Mouse (Mus musculus) midbrain, embryonic 16.5 days (tissue): Measurements from ENCODE around the gene Il6st. TPM values are rescaled to one million over a fixed set of nuclear protein-coding genes. Genes with fewer than 3 reads are reported as not detected.

Source experiments
- ATAC-seq: fragments of 200-750 bp; cut with Nextera tagmentation; 2 replicates; pipeline ENCODE4 v1.8.0; 2017; ENCODE audit warnings: moderate TSS enrichment
- H3K27ac ChIP-seq: fragments of 300-500 bp; sonication (generic); 2 replicates; pipeline ENCODE4 v1.5.1; 2014; ENCODE audit warnings: mild to moderate bottlenecking, low read length, mixed read lengths
- H3K27me3 ChIP-seq: fragments of 300-500 bp; sonication (generic); 2 replicates; pipeline ENCODE4 v1.6.1; 2014; ENCODE audit warnings: low read depth, low read length, mixed read lengths; ENCODE audit not compliant: control insufficient read depth, insufficient read depth
- H3K36me3 ChIP-seq: fragments of 300-500 bp; sonication (generic); 2 replicates; pipeline ENCODE4 v1.6.1; 2014; ENCODE audit warnings: mild to moderate bottlenecking, low read length, moderate library complexity, mixed read lengths; ENCODE audit not compliant: control insufficient read depth, insufficient read depth
- H3K4me1 ChIP-seq: fragments of 300-500 bp; sonication (generic); 2 replicates; pipeline ENCODE4 v1.6.1; 2014; ENCODE audit warnings: mild to moderate bottlenecking, low read length, mixed read lengths; ENCODE audit not compliant: control insufficient read depth, insufficient read depth
- H3K4me2 ChIP-seq: fragments of 300-500 bp; sonication (generic); 2 replicates; pipeline ENCODE4 v1.6.1; 2014; ENCODE audit warnings: mild to moderate bottlenecking, low read length, mixed read lengths
- H3K4me3 ChIP-seq: fragments of 300-500 bp; sonication (generic); 2 replicates; pipeline ENCODE4 v1.5.1; 2014; ENCODE audit warnings: low read depth, mild to moderate bottlenecking, low read length, moderate library complexity, mixed read lengths
- H3K9ac ChIP-seq: fragments of 300-500 bp; sonication (generic); 2 replicates; pipeline ENCODE4 v1.6.1; 2014; ENCODE audit warnings: low read depth, low read length, mixed read lengths
- H3K9me3 ChIP-seq: fragments of 300-500 bp; sonication (generic); replicated peaks from 2 replicates; pipeline ENCODE4 v1.6.1; 2014; ENCODE audit warnings: mild to moderate bottlenecking, low read length, mixed read lengths; ENCODE audit not compliant: control insufficient read depth, poor library complexity, severe bottlenecking
- WGBS: fragments of 180-500 bp; shearing (Covaris S2); extraction: QIAGEN DNeasy Blood & Tissue Kit; methylation state at CpG from one replicate; pipeline ENCODE4 v1.1.7; 2014; 5-methylcytosine and 5-hydroxymethylcytosine counted together
- polyA plus RNA-seq: library from polyadenylated mRNA; unstranded; fragments of >200 nt; fragmentation: Nextera tagmentation; extraction: Ambion mirVana; gene quantifications from 2 replicates; pipeline ENCODE4 v1.2.1, GENCODE M21; 2015

Gene Il6st
- polyA plus RNA-seq, 1 experiment from 2014 or later: 25.1 TPM

DNA sequence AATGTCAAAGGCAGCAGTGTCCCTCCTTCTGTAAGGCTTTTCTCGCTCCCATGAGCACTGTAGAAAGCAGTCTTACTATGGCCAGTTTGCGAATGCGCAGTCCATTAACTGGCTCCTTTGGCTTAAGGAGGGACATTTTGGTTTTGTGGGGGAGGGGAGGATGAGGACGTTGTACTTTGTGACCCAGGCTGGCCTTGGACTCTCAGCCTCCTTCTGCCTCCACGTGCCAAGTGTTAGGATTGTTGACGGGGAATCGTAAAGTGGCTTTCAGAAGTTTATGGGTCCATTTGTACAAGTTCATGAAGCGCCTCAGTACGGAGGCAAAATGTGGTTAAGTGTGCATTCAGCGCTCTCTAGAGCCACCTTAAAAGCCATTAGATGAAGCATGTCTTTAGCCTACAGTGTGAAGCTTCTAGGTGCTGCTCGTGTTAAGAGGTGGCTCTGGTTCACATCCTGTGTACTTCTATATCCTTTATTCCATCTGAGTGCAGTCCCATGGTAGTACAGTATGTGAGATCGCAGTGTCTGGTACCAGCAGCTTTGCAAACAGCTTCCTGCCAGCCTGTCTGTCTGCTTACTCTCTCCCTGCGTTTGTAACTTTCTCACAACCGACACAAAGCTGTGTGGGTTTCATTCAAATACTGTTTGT, 27.9 kb downstream of the Il6st start:
- WGBS: 93% methylated on average over 14 of the region's 14 CpGs
- H3K9me3 ChIP-seq: no peaks in the 10 kb centered on the region

DNA sequence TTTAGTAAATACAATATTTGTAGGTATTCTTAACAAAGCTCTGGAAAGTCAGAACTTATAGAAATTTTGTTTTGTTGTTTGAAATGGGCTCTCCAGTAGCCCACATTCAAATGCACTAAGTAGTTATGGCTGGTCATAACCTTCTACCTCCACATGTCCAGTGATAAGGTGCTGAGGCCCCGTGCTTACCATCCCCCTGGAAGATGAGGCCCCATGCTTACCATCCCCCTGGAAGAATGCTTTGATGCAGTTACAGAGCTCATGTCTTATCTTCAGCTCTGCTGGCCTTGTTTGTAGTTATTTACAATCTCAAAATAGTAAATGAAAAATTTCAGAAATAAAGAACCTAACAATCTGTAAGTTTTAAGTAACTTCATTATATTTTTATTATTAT, 28.4 kb downstream of the Il6st start:
- no peak overlapping the region for H3K4me3 ChIP-seq

More for the DNA sequence above, 27.9 kb downstream of the Il6st start:
- no peak overlapping the region for H3K9ac ChIP-seq
- no peaks in the 10 kb centered on the region for H3K4me1 ChIP-seq
- peaks cover 6% of the 10 kb centered on the region; the same call in 1 of the 2 replicates for H3K36me3 ChIP-seq
- H3K4me2 ChIP-seq: no peak overlapping the region
- H3K27ac ChIP-seq: no peak overlapping the region
- no peaks in the 10 kb centered on the region for H3K27me3 ChIP-seq
- no peak overlapping the region for H3K4me3 ChIP-seq
- ATAC-seq: no peak

DNA sequence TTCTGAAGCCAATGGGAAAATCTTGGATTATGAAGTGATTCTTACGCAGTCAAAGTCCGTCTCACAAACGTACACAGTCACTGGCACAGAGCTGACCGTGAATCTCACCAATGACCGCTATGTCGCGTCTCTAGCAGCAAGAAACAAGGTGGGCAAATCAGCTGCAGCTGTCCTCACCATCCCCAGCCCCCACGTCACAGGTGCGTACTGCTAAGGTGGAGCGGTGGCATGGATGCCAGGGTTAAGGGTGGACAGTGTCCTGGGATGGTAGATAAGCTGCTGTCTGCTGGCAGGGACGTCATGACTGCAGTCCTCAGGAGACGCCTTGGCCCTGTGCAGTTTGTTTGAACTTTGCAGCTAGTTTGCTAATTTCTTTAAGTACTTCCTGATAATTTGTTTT, 30.7 kb downstream of the Il6st start:
- no peak overlapping the region for H3K4me2 ChIP-seq
- WGBS: 93% methylated on average over 12 of the region's 12 CpGs
- no peak overlapping the region for H3K4me3 ChIP-seq
- H3K4me1 ChIP-seq: no peaks in the 10 kb centered on the region
- H3K27ac ChIP-seq: no peak overlapping the region
- H3K9ac ChIP-seq: no peak overlapping the region
- H3K9me3 ChIP-seq: no peaks in the 10 kb centered on the region
- H3K36me3 ChIP-seq: peaks cover 19% of the 10 kb centered on the region
- no peaks in the 10 kb centered on the region for H3K27me3 ChIP-seq
- ATAC-seq: no peak

More for the DNA sequence above, 28.4 kb downstream of the Il6st start:
- Histone ChIP-seq H3K27ac (no peak overlapping the region), H3K36me3 (peaks cover 10% of the 10 kb centered on the region; the same call in 1 of the 2 replicates), H3K27me3 (no peaks in the 10 kb centered on the region), H3K9me3 (no peaks in the 10 kb centered on the region), H3K9ac (no peak overlapping the region), H3K4me2 (no peak overlapping the region), H3K4me1 (no peaks in the 10 kb centered on the region)
- whole genome bisulfite sequencing: 96% methylated on average over 1 of the region's 1 CpGs
- no peak for ATAC-seq

DNA sequence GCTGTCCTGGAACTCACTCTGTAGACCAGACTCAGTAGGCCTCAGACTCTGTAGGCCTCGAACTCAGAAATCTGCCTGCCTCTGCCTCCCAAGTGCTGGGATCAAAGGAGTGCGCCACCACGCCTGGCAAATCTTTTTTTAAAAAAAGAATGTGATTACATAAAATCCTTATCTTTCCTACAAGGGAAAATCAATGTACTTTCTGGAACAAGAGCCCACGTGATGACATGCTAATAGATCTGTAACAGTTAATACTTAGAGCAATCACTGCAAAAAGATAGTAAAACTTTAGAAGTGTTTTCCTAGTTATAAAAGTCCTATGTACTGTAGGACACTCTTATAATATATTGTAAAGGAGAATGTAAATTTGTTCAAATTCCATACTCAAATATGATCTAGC, 36.2 kb downstream of the Il6st start:
- ATAC-seq: no peak
- Histone ChIP-seq H3K4me3 (no peak overlapping the region), H3K4me2 (no peak overlapping the region), H3K9ac (no peak overlapping the region), H3K36me3 (peaks cover 31% of the 10 kb centered on the region), H3K9me3 (no peaks in the 10 kb centered on the region), H3K27ac (no peak overlapping the region), H3K27me3 (no peaks in the 10 kb centered on the region), H3K4me1 (no peaks in the 10 kb centered on the region)
- WGBS: 95% methylated on average over 4 of the region's 4 CpGs

DNA sequence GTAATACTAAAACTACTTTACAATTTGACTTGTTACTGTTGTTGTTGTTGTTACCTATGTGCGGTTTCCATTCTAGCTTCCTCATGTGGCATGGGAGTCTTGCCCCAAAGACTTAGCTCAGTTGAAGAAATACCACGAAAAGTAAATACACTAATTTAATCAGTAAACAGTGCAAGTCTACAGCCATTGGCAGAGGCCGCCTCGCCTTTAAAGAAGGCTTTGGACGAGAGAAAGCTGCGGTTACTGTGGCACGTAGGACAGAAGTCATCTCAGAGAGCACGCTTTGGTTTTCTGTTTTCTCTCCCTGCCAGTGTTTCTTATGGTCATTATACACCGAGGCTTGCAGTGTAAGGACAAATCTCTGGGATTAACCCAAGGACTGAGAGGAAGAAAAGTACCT, 36.6 kb downstream of the Il6st start:
- Histone ChIP-seq H3K4me2 (no peak overlapping the region), H3K9ac (no peak overlapping the region), H3K4me1 (no peaks in the 10 kb centered on the region), H3K27me3 (no peaks in the 10 kb centered on the region), H3K27ac (no peak overlapping the region), H3K9me3 (no peaks in the 10 kb centered on the region), H3K36me3 (peaks cover 28% of the 10 kb centered on the region), H3K4me3 (no peak overlapping the region)
- WGBS: 86% methylated on average over 9 of the region's 9 CpGs
- ATAC-seq: no peak

DNA sequence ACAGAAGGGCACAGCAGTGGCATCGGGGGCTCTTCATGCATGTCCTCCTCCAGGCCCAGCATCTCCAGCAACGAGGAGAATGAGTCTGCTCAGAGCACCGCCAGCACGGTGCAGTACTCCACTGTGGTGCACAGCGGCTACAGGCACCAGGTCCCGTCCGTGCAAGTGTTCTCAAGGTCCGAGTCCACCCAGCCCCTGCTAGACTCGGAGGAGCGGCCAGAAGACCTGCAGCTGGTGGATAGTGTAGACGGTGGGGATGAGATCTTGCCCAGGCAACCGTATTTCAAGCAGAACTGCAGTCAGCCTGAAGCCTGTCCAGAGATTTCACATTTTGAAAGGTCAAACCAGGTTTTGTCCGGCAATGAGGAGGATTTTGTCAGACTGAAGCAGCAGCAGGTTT, 40.0 kb downstream of the Il6st start:
- no peak overlapping the region for H3K4me2 ChIP-seq
- no peak overlapping the region for H3K9ac ChIP-seq
- no peak overlapping the region for H3K27ac ChIP-seq
- no peaks in the 10 kb centered on the region for H3K27me3 ChIP-seq
- 96% methylated on average over 13 of the region's 13 CpGs for WGBS
- no peak for ATAC-seq
- H3K9me3 ChIP-seq: no peaks in the 10 kb centered on the region
- no peaks in the 10 kb centered on the region for H3K4me1 ChIP-seq
- no peak overlapping the region for H3K4me3 ChIP-seq
- peaks cover 23% of the 10 kb centered on the region for H3K36me3 ChIP-seq

DNA sequence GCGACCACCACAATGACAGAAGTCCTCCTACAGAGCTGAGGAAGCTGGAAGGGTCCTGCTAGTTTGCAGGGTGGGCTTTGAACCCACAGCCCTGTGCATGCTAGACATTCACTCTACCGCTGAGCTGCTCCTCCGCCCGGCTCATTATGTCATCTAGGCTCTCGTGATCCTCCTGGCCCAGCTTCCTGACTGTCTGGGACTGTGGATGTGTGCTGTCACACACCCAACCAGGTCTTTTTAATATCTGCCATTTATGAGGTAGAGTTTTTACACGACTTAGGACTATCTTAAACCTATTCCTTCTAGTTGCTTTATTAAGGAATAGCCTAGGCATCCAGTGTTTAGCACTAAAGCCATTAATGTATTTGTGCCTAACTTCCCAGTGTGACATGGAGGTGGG, 41.6 kb downstream of the Il6st start:
- no peaks in the 10 kb centered on the region for H3K4me1 ChIP-seq
- no peak overlapping the region for H3K9ac ChIP-seq
- H3K4me3 ChIP-seq: no peak overlapping the region
- H3K4me2 ChIP-seq: no peak overlapping the region
- no peak overlapping the region for H3K27ac ChIP-seq
- no peaks in the 10 kb centered on the region for H3K9me3 ChIP-seq
- no peaks in the 10 kb centered on the region for H3K27me3 ChIP-seq
- H3K36me3 ChIP-seq: peaks cover 17% of the 10 kb centered on the region
- no peak for ATAC-seq
- WGBS: 95% methylated on average over 6 of the region's 6 CpGs

DNA sequence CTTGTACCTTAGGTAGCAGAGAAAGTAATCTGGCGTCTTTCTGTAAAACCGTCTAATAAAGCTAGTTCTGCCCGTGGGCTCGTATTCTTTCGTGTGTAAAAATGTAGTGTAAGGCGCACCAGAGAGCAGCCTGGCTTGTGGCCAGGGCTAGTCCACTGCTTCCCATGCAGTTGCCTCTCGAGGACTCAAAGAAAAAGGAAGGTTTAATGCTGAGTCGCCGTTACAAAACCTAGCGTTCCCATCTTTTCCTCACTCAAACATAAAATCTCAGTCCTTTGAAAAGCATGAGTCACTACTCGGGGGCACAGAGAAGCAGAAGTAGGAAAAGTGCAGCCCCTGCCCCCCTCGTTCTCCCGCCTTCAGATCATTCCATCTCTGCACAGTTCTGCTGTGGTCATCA, 42.9 kb downstream of the Il6st start:
- no peak overlapping the region for H3K27ac ChIP-seq
- no peak overlapping the region for H3K4me2 ChIP-seq
- WGBS: 82% methylated on average over 13 of the region's 13 CpGs
- H3K36me3 ChIP-seq: peaks cover 15% of the 10 kb centered on the region
- no peaks in the 10 kb centered on the region for H3K4me1 ChIP-seq
- H3K9me3 ChIP-seq: no peaks in the 10 kb centered on the region
- ATAC-seq: no peak
- H3K27me3 ChIP-seq: no peaks in the 10 kb centered on the region
- no peak overlapping the region for H3K9ac ChIP-seq
- no peak overlapping the region for H3K4me3 ChIP-seq

DNA sequence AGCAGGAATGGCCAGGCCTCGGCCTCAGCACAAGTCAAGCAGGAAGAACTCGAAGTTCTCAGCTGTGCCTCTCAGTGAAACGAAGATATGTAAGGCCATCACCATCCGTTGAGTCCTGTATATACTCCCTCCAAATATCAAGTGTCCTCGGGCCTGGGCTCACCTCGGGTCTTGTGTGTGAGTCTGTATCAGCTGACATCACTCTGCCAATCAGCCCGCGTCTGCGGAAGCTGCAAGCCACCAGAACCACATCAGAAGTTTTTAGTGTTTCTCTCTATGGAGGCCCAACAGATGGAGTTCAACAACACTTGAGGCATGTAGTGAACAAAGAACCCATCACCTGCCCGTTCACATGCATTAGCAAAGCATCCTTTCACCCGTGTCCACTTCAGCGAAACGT, 43.8 kb downstream of the Il6st start:
- no peak for ATAC-seq
- H3K4me2 ChIP-seq: no peak overlapping the region
- WGBS: 83% methylated on average over 13 of the region's 13 CpGs
- no peaks in the 10 kb centered on the region for H3K4me1 ChIP-seq
- H3K27me3 ChIP-seq: no peaks in the 10 kb centered on the region
- no peak overlapping the region for H3K9ac ChIP-seq
- H3K27ac ChIP-seq: no peak overlapping the region
- H3K4me3 ChIP-seq: no peak overlapping the region
- H3K36me3 ChIP-seq: peaks cover 15% of the 10 kb centered on the region
- H3K9me3 ChIP-seq: no peaks in the 10 kb centered on the region
